Mouse (Mus musculus) liver, embryonic 14.5 days (tissue): ENCODE data around the gene Fpr2. TPM values are rescaled to one million over a fixed set of nuclear protein-coding genes. Genes with fewer than 3 reads are reported as not detected.

Source experiments
- ATAC-seq: fragments of 200-750 bp; cut with Nextera tagmentation; 2 replicates; pipeline ENCODE4 v1.8.0; 2017; ENCODE audit warnings: moderate number of reproducible peaks, mild to moderate bottlenecking, moderate library complexity; ENCODE audit not compliant: insufficient read depth
- DNase-seq, 3 experiments: peaks; one replicate each; pipeline ENCODE4 v3.0.0-alpha.2; 2012 to 2013; ENCODE audit warnings: low read depth in 3 of 3, low spot score in 3 of 3
- H3K27ac ChIP-seq: fragments of 300-500 bp; sonication (generic); 2 replicates; pipeline ENCODE4 v1.5.1; 2014; ENCODE audit warnings: moderate library complexity, mild to moderate bottlenecking, control low read depth, inconsistent platforms
- H3K27me3 ChIP-seq: fragments of 300-500 bp; sonication (generic); 2 replicates; pipeline ENCODE4 v1.6.1; 2014; ENCODE audit warnings: mild to moderate bottlenecking, low read length, moderate library complexity; ENCODE audit not compliant: control insufficient read depth, insufficient read depth
- H3K36me3 ChIP-seq: fragments of 300-500 bp; sonication (generic); replicated peaks from 2 replicates; pipeline ENCODE4 v1.6.1; 2014; ENCODE audit warnings: low read depth; ENCODE audit not compliant: control insufficient read depth, insufficient read depth
- H3K4me1 ChIP-seq, 2 experiments: fragments of 200-500 bp in 1 of 2; fragments of 300-500 bp in 1 of 2; sonication (generic) in 1 of 2; replicated peaks; 2 replicates each; pipeline ENCODE4 v1.6.1; 2012 to 2014; ENCODE audit warnings: antibody characterized with exemption in 1 of 2, inconsistent platforms in 1 of 2, low read length in 1 of 2; ENCODE audit not compliant: control insufficient read depth in 2 of 2, insufficient read depth in 2 of 2
- H3K4me2 ChIP-seq: fragments of 300-500 bp; sonication (generic); 2 replicates; pipeline ENCODE4 v1.6.1; 2014; ENCODE audit warnings: low read depth, mild to moderate bottlenecking, control low read depth, moderate library complexity
- H3K4me3 ChIP-seq, 2 experiments: fragments of 200-500 bp in 1 of 2; fragments of 300-500 bp in 1 of 2; sonication (generic) in 1 of 2; 2 replicates each; pipeline ENCODE4 v1.5.1; 2012 to 2014; ENCODE audit warnings: low read depth in 2 of 2, low read length in 2 of 2, mild to moderate bottlenecking in 2 of 2, control low read depth in 1 of 2, inconsistent platforms in 1 of 2, moderate library complexity in 1 of 2; ENCODE audit not compliant: insufficient read depth in 1 of 2
- H3K9ac ChIP-seq: fragments of 300-500 bp; sonication (generic); replicated peaks from 2 replicates; pipeline ENCODE4 v1.6.1; 2014; ENCODE audit warnings: mild to moderate bottlenecking, control low read depth, moderate library complexity
- H3K9me3 ChIP-seq: fragments of 300-500 bp; sonication (generic); 2 replicates; pipeline ENCODE4 v1.6.1; 2016; ENCODE audit warnings: low read length, mixed read lengths; ENCODE audit not compliant: control insufficient read depth
- CTCF ChIP-seq: IDR thresholded peaks from 2 replicates; pipeline ENCODE4 v1.5.1; 2016; ENCODE audit warnings: antibody characterized with exemption, low read depth, control low read depth
- EP300 ChIP-seq: IDR thresholded peaks from 2 replicates; pipeline ENCODE4 v1.6.1; 2016; ENCODE audit warnings: antibody characterized with exemption, low read depth
- WGBS: fragments of 180-500 bp; shearing (Covaris S2); extraction: QIAGEN DNeasy Blood & Tissue Kit; methylation state at CpG from one replicate; pipeline ENCODE4 v1.1.7; 2014; ENCODE audit not compliant: insufficient replicate concordance; 5-methylcytosine and 5-hydroxymethylcytosine counted together
- polyA plus RNA-seq, 2 experiments: library from polyadenylated mRNA; depleted of rRNA in 1 of 2; stranded (reverse) in 1 of 2; unstranded in 1 of 2; fragments of >200 nt; fragmentation: Nextera tagmentation in 1 of 2; extraction: Ambion mirVana in 1 of 2; gene quantifications; 2 replicates each; pipeline versions ENCODE4 v1.2.1 to v1.2.3; 2012 to 2014

Fpr2 gene
- polyA plus RNA-seq (2012; rRNA removed) (1.3 TPM in 2 replicates), polyA plus RNA-seq (2014; fragmentation: Nextera tagmentation; extraction: Ambion mirVana) (1.3 and 1.8 TPM in 2 replicates)

- no peaks in the 10 kb centered on the region for H3K27me3 ChIP-seq
- H3K9me3 ChIP-seq, result no peaks in the 10 kb centered on the region
- H3K4me1 ChIP-seq, result no peaks in the 10 kb centered on the region
- H3K27ac ChIP-seq, result no peak within 1 kb of the TSS
- no peak for ATAC-seq
- no peak within 1 kb of the TSS for H3K9ac ChIP-seq
- H3K36me3 ChIP-seq, result no peaks in the 10 kb centered on the region
- no peak within 1 kb of the TSS for H3K4me2 ChIP-seq
- TF ChIP-seq CTCF (no peak), EP300 (no peak)
- 23% methylated on average over 1 of the region's 1 CpGs for WGBS
- no peak for DNase-seq
- no peak within 1 kb of the TSS for H3K4me3 ChIP-seq
Observed at GRCm38 (mm10) chr17:17887774-17888248, at the start of gene Fpr2, which contains the start of gene Fpr3. Gene Fpr2, plus strand, starts transcription at chr17:17887824. Gene Fpr3, plus strand, starts transcription at chr17:17887852.

GRCm38 (mm10) chr17:17837919-17838701, 49.5 kb upstream of the Fpr2 start:
- TF ChIP-seq CTCF, result peak; percentile 86
- TF ChIP-seq EP300, result no peak
- ATAC-seq, result peak; percentile 98
- Histone ChIP-seq H3K27me3 (no peaks in the 10 kb centered on the region), H3K4me3 (peak overlapping the region; percentile 52 to 68), H3K9ac (peak overlapping the region; percentile 56), H3K36me3 (no peaks in the 10 kb centered on the region), H3K27ac (no peak overlapping the region), H3K9me3 (no peaks in the 10 kb centered on the region), H3K4me1 (peaks cover 0 to 5% of the 10 kb centered on the region in 2 experiments; a peak in 1 of 4 replicates), H3K4me2 (peak overlapping the region; percentile 67)
- whole genome bisulfite sequencing, result under 1% methylated on average over 43 of the region's 43 CpGs
- peak; percentile 80 to 82 (median 80) for DNase-seq

GRCm38 (mm10) chr17:17839276-17839675, 48.3 kb upstream of the Fpr2 start:
- Histone ChIP-seq H3K4me2 (peak overlapping the region; percentile 67), H3K27ac (no peak overlapping the region), H3K27me3 (no peaks in the 10 kb centered on the region), H3K9ac (no peak overlapping the region), H3K4me1 (peaks cover 0 to 5% of the 10 kb centered on the region in 2 experiments; a peak in 1 of 4 replicates), H3K9me3 (no peaks in the 10 kb centered on the region), H3K36me3 (no peaks in the 10 kb centered on the region), H3K4me3 (no peak overlapping the region)
- DNase-seq (no peak), ATAC-seq (no peak)
- TF ChIP-seq CTCF, result no peak
- no peak for TF ChIP-seq EP300
- 87% methylated on average over 2 of the region's 2 CpGs for WGBS

- Histone ChIP-seq H3K4me1 (peaks cover 0 to 5% of the 10 kb centered on the region in 2 experiments; a peak in 1 of 4 replicates), H3K9ac (no peak overlapping the region), H3K36me3 (no peaks in the 10 kb centered on the region), H3K4me2 (no peak overlapping the region), H3K9me3 (no peaks in the 10 kb centered on the region), H3K4me3 (no peak overlapping the region), H3K27ac (no peak overlapping the region), H3K27me3 (no peaks in the 10 kb centered on the region)
- TF ChIP-seq EP300, result no peak
- TF ChIP-seq CTCF, result no peak
- no peak for DNase-seq
- 75% methylated on average over 7 of the region's 7 CpGs for WGBS
- ATAC-seq, result no peak
Observed at GRCm38 (mm10) chr17:17840796-17841195, 46.8 kb upstream of the Fpr2 start.
